ENCODE assay signal across 8 mouse cellular contexts in the genomic region with DNA sequence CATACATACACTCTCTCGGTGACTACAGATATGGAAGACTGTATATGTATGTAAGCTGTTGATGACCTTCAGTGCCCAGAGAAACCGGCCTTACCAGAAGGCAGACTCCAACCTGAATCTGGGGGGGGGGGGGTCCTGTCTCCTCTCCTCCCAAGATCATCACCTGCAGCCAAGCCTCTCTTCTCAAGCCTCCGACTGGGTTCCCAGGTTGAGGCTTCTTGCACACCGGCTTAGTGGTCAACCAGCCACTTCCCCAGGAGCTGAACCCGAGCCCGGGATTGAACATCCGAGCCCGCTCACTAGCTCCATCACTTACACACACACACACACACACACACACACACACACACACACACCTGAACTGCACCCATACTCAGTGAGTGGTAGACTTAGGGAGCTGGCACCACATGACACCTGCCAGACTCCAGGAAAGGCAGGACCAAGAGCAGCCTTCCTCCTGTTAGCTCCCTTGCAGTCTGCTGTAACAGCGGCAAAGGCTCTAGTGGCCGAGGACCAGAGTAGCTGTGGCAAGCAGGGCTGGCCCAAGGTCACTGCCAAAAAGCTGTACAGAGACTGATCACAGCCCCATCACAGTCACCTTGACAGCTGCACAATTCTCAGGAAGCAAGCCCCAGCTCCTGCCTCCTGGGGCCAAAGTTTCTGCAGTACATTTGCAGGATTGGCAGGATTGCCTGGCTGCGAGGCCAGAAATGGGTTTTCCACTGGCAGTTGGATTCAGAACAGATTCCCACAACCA. TPM values are rescaled to one million over a fixed set of nuclear protein-coding genes. Genes with fewer than 3 reads are reported as not detected.
A peak's percentile ranks its signal among the peaks of the same experiment; 100 is the strongest.
DNase-seq lines count a peak whose midpoint lies in the region; ATAC-seq and TF ChIP-seq lines count a peak whose summit lies in the region.

No protein-coding gene starts in this region.

- peaks cover 63% of the 10 kb centered on the region for H3K36me3 ChIP-seq in ES-Bruce4 (ENCODE audit: control insufficient read depth, insufficient read depth, low read length, poor library complexity, severe bottlenecking)
- no peaks in the 10 kb centered on the region for H3K36me3 ChIP-seq in forebrain, embryonic 16.5 days (ENCODE audit: control insufficient read depth, insufficient read depth)
- H3K36me3 ChIP-seq in stomach, embryonic 14.5 days (ENCODE audit: control insufficient read depth, insufficient read depth, low read length): no peaks in the 10 kb centered on the region

- TF ChIP-seq EP300 in ES-Bruce4 (IDR thresholded peaks at IDR 0.05; ENCODE audit: insufficient read depth, low read depth, low read length): no peak

- H3K27ac ChIP-seq in ES-Bruce4 (ENCODE audit: insufficient read depth, low read length): 0 out of 2 replicates have a peak overlapping the region, but pooled peaks have one; percentile 18
- no peak overlapping the region for H3K27ac ChIP-seq in brown adipose tissue, adult 24 weeks (replicated peaks; ENCODE audit: low read depth, low read length)
- H3K27ac ChIP-seq in forebrain, embryonic 16.5 days (ENCODE audit: low read length): peak overlapping the region; percentile 96
- H3K27ac ChIP-seq in stomach, embryonic 14.5 days (ENCODE audit: low read length): peak overlapping the region; percentile 33; the same call in 1 of the 2 replicates

- peak overlapping the region; percentile 75 for H3K4me2 ChIP-seq in forebrain, embryonic 16.5 days (ENCODE audit: low read length)
- H3K4me2 ChIP-seq in stomach, embryonic 14.5 days (replicated peaks; ENCODE audit: low read depth, low read length): peak overlapping the region; percentile 85

- 8% methylated on average over 11 of the region's 11 CpGs for WGBS in forebrain, embryonic 16.5 days
- 31% methylated on average over 11 of the region's 11 CpGs for WGBS in stomach, embryonic 14.5 days

- peak; percentile 16; the same call in 1 of the 2 replicates for ATAC-seq in forebrain, embryonic 16.5 days
- ATAC-seq in stomach, embryonic 14.5 days (ENCODE audit: insufficient number of reproducible peaks, insufficient read depth, low FRiP score, low read depth): 0 out of 2 replicates have a peak, but pooled peaks have one; percentile 20

- DNase-seq in heart, postnatal 4 days: peak; percentile 55
- peak; percentile 49 to 51 for DNase-seq in layer of hippocampus, postnatal 36 days
- DNase-seq in lung, postnatal 4 days: peak; percentile 17 to 58
- no peak for DNase-seq in B cell, adult 2 months

- H3K27me3 ChIP-seq in ES-Bruce4 (ENCODE audit: control insufficient read depth, insufficient read depth, low read length, poor library complexity, severe bottlenecking): no peaks in the 10 kb centered on the region
- H3K27me3 ChIP-seq in forebrain, embryonic 16.5 days (replicated peaks; ENCODE audit: control insufficient read depth, insufficient read depth, low read length): no peaks in the 10 kb centered on the region
- no peaks in the 10 kb centered on the region for H3K27me3 ChIP-seq in stomach, embryonic 14.5 days (ENCODE audit: control insufficient read depth, insufficient read depth, low read length)

- H3K9ac ChIP-seq in ES-Bruce4 (ENCODE audit: low read depth, poor library complexity, severe bottlenecking): no peak overlapping the region
- peak overlapping the region; percentile 88 for H3K9ac ChIP-seq in forebrain, embryonic 16.5 days (replicated peaks; ENCODE audit: low read depth, low read length)
- H3K9ac ChIP-seq in stomach, embryonic 14.5 days (replicated peaks; ENCODE audit: low read depth, low read length): no peak overlapping the region; the same call in 1 of the 2 replicates

- no peaks in the 10 kb centered on the region for H3K9me3 ChIP-seq in ES-Bruce4 (replicated peaks; ENCODE audit: control insufficient read depth, insufficient read depth, low read length, poor library complexity, severe bottlenecking)
- no peaks in the 10 kb centered on the region for H3K9me3 ChIP-seq in forebrain, embryonic 16.5 days (ENCODE audit: control insufficient read depth, low read length)
- no peaks in the 10 kb centered on the region for H3K9me3 ChIP-seq in stomach, embryonic 14.5 days (ENCODE audit: control insufficient read depth, low read depth, low read length)

- peaks cover 3% of the 10 kb centered on the region for H3K4me1 ChIP-seq in ES-Bruce4 (ENCODE audit: control insufficient read depth, insufficient read depth, low read length)
- no peaks in the 10 kb centered on the region for H3K4me1 ChIP-seq in brown adipose tissue, adult 24 weeks (ENCODE audit: control insufficient read depth, insufficient read depth, insufficient read length, low read length)
- H3K4me1 ChIP-seq in forebrain, embryonic 16.5 days (replicated peaks; ENCODE audit: control insufficient read depth, insufficient read depth, low read length): peaks cover 31% of the 10 kb centered on the region
- peaks cover 13% of the 10 kb centered on the region; the same call in 1 of the 2 replicates for H3K4me1 ChIP-seq in stomach, embryonic 14.5 days (ENCODE audit: control insufficient read depth, insufficient read depth, low read length)

- no peak for TF ChIP-seq POLR2A in ES-Bruce4 (IDR thresholded peaks at IDR 0.05; ENCODE audit: insufficient read depth, low read length)

- no peak for TF ChIP-seq CTCF in ES-Bruce4 (IDR thresholded peaks at IDR 0.05; ENCODE audit: low read depth, low read length)

- H3K4me3 ChIP-seq in ES-Bruce4 (ENCODE audit: low read depth, low read length): 0 out of 2 replicates have a peak overlapping the region, but pooled peaks have one; percentile 10
- peak overlapping the region; percentile 52 for H3K4me3 ChIP-seq in brown adipose tissue, adult 24 weeks (ENCODE audit: insufficient read depth, low read depth, low read length)
- H3K4me3 ChIP-seq in forebrain, embryonic 16.5 days (replicated peaks; ENCODE audit: low read length): peak overlapping the region; percentile 65
- peak overlapping the region; percentile 40 for H3K4me3 ChIP-seq in stomach, embryonic 14.5 days (ENCODE audit: low read depth, low read length)

RNA-seq across cellular contexts. Expression of gene Tet1, which starts 42.6 kb away (rescaled TPM):
- 231 and 239 TPM in 2 replicates for polyA plus RNA-seq in ES-Bruce4 (2011; ENCODE audit: insufficient read depth, insufficient read length, low read depth, missing spikeins)
- polyA plus RNA-seq in brown adipose tissue, adult 24 weeks (2012; ENCODE audit: insufficient read depth, insufficient read length, missing spikeins): 0.12 and 0.50 TPM in 2 replicates
- 40.4 and 41.5 TPM in 2 replicates for polyA plus RNA-seq in forebrain, embryonic 16.5 days (2015; fragmentation: Nextera tagmentation; extraction: Ambion mirVana)
- total RNA-seq in heart, postnatal 4 days (2021): 10 to 100 TPM; 27.9 to 29.6 TPM
- total RNA-seq in layer of hippocampus, postnatal 36 days (2021): 10 to 100 TPM; 17.0 to 19.4 TPM
- 33.3 and 34.7 TPM in 2 replicates for polyA plus RNA-seq in stomach, embryonic 14.5 days (2014; fragmentation: Nextera tagmentation; extraction: Ambion mirVana)

RNA-seq across cellular contexts. Expression of gene Slc25a16, which starts 54.2 kb away (rescaled TPM):
- 11.3 and 11.6 TPM in 2 replicates for polyA plus RNA-seq in ES-Bruce4 (2011; ENCODE audit: insufficient read depth, insufficient read length, low read depth, missing spikeins)
- 38.1 and 43.0 TPM in 2 replicates for polyA plus RNA-seq in brown adipose tissue, adult 24 weeks (2012; ENCODE audit: insufficient read depth, insufficient read length, missing spikeins)
- polyA plus RNA-seq in forebrain, embryonic 16.5 days (2015; fragmentation: Nextera tagmentation; extraction: Ambion mirVana): 18.0 and 18.7 TPM in 2 replicates
- 10 to 100 TPM; 24.6 to 26.9 TPM for total RNA-seq in heart, postnatal 4 days (2021)
- total RNA-seq in layer of hippocampus, postnatal 36 days (2021): 10 to 100 TPM; 34.9 to 41.6 TPM
- polyA plus RNA-seq in stomach, embryonic 14.5 days (2014; fragmentation: Nextera tagmentation; extraction: Ambion mirVana): 15.3 and 17.5 TPM in 2 replicates

Comparison
In these comparisons a context has a peak if more than half of its experiments do, and no peak if none do; other contexts are left out.
1. H3K4me3 ChIP-seq: peak in every context shown above with its lines; median percentile 65 in forebrain, embryonic 16.5 days; 52 in brown adipose tissue, adult 24 weeks; 40 in stomach, embryonic 14.5 days; 10 in ES-Bruce4.
2. DNase-seq: peak in heart, postnatal 4 days (single experiment), layer of hippocampus, postnatal 36 days (2 of 2) and lung, postnatal 4 days (2 of 2); none in B cell, adult 2 months (0 of 2).
3. RNA of gene Tet1, which starts 42.6 kb away (polyA plus RNA-seq): 231 to 239 TPM in ES-Bruce4, 40.4 to 41.5 TPM in forebrain, embryonic 16.5 days and 33.3 to 34.7 TPM in stomach, embryonic 14.5 days; 0.12 to 0.50 TPM in brown adipose tissue, adult 24 weeks; every median in the first group is over 10 times any median in the second.